Mouse (Mus musculus) hindbrain, embryonic 10.5 days (tissue): ENCODE results near the gene Ss18l2. TPM values are rescaled to one million over a fixed set of nuclear protein-coding genes. Genes with fewer than 3 reads are reported as not detected.

ENCODE experiments used
- DNase-seq: peaks from one replicate; pipeline ENCODE4 v3.0.0-alpha.2; 2017; ENCODE audit warnings: low spot score
- H3K27ac ChIP-seq: fragments of 300-500 bp; sonication (generic); 2 replicates; pipeline ENCODE4 v1.5.1; 2016; ENCODE audit warnings: mild to moderate bottlenecking, moderate library complexity
- H3K27me3 ChIP-seq: fragments of 300-500 bp; sonication (generic); 2 replicates; pipeline ENCODE4 v1.6.1; 2016; ENCODE audit warnings: mild to moderate bottlenecking; ENCODE audit not compliant: poor library complexity, insufficient read depth, severe bottlenecking
- H3K36me3 ChIP-seq: fragments of 300-500 bp; sonication (generic); 2 replicates; pipeline ENCODE4 v1.6.1; 2016; ENCODE audit warnings: mild to moderate bottlenecking, moderate library complexity
- H3K4me1 ChIP-seq: fragments of 300-500 bp; sonication (generic); replicated peaks from 2 replicates; pipeline ENCODE4 v1.6.1; 2016; ENCODE audit warnings: mild to moderate bottlenecking
- H3K4me3 ChIP-seq: fragments of 300-500 bp; sonication (generic); 2 replicates; pipeline ENCODE4 v1.5.1; 2016; ENCODE audit warnings: mild to moderate bottlenecking, moderate library complexity
- H3K9me3 ChIP-seq: fragments of 300-500 bp; sonication (generic); 2 replicates; pipeline ENCODE4 v1.6.1; 2016; ENCODE audit warnings: mild to moderate bottlenecking, moderate library complexity
- WGBS: fragments of 180-500 bp; shearing (Covaris S2); methylation state at CpG from one replicate; pipeline ENCODE4 v1.1.7; 2016; 5-methylcytosine and 5-hydroxymethylcytosine counted together
- polyA plus RNA-seq: library from polyadenylated mRNA; unstranded; fragments of >200 nt; fragmentation: Nextera tagmentation; extraction: Ambion mirVana; gene quantifications from 2 replicates; pipeline ENCODE4 v1.2.1, GENCODE M21; 2016

The Ss18l2 gene
- 103 and 112 TPM in 2 replicates for polyA plus RNA-seq

DNA sequence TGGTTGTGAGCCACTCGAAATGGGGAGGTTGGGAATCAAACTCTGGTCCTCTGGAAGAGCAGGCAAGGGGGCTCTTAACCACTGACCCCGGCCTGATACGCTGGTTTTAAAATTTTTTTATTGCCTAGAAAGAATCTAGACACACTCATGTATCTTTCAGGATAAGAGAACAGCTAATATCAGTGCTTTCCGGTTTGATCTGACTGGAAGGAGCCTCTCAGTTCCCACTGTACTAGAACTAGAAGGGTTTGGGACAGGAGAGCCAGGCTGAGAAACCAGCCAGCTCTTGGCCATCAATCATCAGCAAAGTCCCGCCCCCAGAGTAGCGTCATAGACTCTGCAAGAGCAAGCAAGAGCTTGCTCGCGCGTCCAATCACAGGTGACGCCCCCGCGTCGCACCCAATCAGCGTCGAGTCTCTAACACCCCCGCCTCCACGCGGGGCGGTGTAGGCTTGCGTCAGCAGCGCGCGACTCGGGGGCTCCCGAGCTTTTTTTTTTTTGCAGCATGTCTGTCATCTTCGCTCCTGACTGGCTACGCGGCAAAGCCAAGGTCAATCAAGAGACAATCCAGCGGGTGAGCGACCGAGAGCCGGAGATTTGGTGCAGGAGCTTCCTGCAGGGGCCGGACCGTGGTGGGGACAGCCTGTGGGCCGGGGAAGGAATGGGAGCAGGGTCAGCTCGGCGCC lies at the start of gene Ss18l2:
Ss18l2 (plus strand) TSS at position 432 of the 686 bp plus-strand sequence.
- H3K36me3 ChIP-seq = peaks cover 17% of the 10 kb centered on the region
- H3K4me1 ChIP-seq = peaks cover 34% of the 10 kb centered on the region
- H3K4me3 ChIP-seq = peak within 1 kb of the TSS; percentile 89
- DNase-seq = peak; percentile 99
- WGBS = 5% methylated on average over 37 of the region's 37 CpGs
- H3K9me3 ChIP-seq = no peaks in the 10 kb centered on the region
- H3K27me3 ChIP-seq = peaks cover 8% of the 10 kb centered on the region; the same call in 1 of the 2 replicates
- H3K27ac ChIP-seq = peak within 1 kb of the TSS; percentile 92

DNA sequence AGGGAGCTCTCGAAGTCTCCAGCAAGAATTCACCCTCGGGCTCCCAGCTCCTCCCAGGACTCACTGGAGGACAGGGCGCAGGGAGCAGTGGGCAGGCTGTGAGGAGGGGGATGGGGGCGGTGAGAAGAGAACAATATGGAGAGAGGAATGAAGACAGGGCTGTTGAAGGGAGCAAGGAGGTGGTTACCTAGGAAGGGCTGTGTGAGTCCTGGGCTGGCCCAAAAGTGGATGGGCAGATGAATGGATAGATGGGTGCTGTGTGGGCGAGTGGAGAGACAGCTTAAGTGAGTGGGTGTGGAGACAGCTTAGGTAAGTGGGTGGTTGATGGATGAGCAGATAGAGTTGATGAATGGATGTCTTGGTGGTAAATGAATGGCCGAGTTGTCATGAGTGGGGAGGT lies 46.7 kb upstream of the Ss18l2 start:
- no peak overlapping the region for H3K27ac ChIP-seq
- no peak for DNase-seq
- peaks cover 25% of the 10 kb centered on the region for H3K4me1 ChIP-seq
- H3K4me3 ChIP-seq = no peak overlapping the region
- WGBS = 76% methylated on average over 6 of the region's 6 CpGs
- H3K36me3 ChIP-seq = no peaks in the 10 kb centered on the region
- peaks cover 30% of the 10 kb centered on the region for H3K27me3 ChIP-seq
- H3K9me3 ChIP-seq = no peaks in the 10 kb centered on the region

DNA sequence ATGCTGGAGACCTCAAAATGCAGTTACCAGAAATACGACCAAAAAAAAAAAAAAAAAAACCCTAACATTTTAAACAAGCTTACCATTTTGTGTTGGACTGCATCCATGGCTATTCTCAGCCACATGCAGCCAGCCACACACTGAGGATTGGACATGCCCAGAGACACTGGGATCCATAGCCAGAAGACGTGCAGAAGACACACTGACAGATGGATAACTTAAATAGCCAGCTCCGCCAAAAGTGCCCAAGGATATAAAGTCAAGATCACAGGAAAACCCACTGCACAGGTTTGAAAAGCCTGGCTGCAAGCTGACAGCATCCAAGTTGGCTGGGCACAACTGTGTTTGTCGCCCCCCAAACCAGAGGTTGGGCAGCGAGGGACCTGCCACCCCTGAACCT lies 46.0 kb upstream of the Ss18l2 start:
- H3K4me3 ChIP-seq = no peak overlapping the region
- peaks cover 32% of the 10 kb centered on the region for H3K4me1 ChIP-seq
- no peak overlapping the region for H3K27ac ChIP-seq
- H3K36me3 ChIP-seq = no peaks in the 10 kb centered on the region
- no peak for DNase-seq
- 87% methylated on average over 5 of the region's 5 CpGs for WGBS
- H3K9me3 ChIP-seq = no peaks in the 10 kb centered on the region
- peaks cover 36% of the 10 kb centered on the region for H3K27me3 ChIP-seq

DNA sequence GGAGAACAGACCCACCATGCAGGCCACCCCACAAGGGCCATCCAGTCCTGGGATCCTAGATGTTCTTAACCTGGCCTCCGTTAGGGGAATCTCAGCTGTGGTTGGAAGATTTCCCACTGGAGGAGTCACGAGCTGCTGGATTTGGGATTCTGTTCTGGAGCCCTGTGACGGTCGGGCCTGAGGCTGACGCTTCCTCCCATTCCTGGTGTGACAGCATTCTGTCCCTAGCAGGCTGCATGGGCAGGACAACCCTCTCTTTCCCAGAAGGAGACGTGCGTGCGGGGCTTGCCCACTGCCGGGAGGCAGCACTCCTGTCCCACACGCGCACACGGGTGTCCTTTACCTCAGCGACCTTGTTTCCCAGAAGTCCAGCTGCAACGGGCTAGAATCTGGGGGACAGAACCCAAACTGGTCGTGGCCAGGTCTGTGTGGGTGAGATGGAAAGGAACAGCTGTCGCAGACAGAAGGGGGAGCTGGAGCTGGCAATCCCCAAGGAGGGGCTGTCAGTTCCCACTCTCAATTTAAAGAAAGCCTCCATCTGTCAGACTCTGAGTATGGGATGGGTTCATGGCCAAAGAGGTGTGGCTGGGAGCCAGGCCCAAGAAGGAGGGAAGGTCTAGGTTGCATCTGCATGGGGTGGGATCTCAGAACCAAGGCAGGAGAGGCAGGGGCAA lies 43.0 kb upstream of the Ss18l2 start:
- H3K36me3 ChIP-seq = no peaks in the 10 kb centered on the region
- DNase-seq = peak; percentile 18
- no peak overlapping the region for H3K4me3 ChIP-seq
- H3K4me1 ChIP-seq = peaks cover 62% of the 10 kb centered on the region
- peak overlapping the region; percentile 70 for H3K27ac ChIP-seq
- H3K9me3 ChIP-seq = no peaks in the 10 kb centered on the region
- peaks cover 57% of the 10 kb centered on the region for H3K27me3 ChIP-seq
- 81% methylated on average over 16 of the region's 16 CpGs for WGBS

DNA sequence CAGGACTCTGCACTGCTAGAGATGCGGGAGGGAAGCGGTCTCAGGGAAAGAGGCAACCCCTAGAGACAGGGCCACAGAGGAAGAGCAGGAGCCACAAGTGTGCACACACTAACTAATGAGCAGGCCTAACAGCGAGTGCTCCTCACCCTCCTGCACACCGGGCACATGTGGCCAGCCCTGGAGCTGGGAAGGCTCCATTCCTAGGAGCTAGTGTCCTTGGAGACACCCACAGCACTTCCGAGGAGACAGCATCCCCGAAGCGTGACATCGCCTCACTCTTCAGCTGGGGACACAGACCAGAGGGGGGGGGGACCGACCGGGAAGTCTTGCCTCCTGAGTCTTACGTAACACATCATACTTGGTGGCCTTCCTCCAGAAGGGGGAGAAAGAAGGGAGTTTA lies 42.3 kb upstream of the Ss18l2 start:
- Histone ChIP-seq H3K36me3 (no peaks in the 10 kb centered on the region), H3K4me1 (peaks cover 66% of the 10 kb centered on the region), H3K27ac (no peak overlapping the region), H3K4me3 (no peak overlapping the region), H3K27me3 (peaks cover 57% of the 10 kb centered on the region), H3K9me3 (no peaks in the 10 kb centered on the region)
- 68% methylated on average over 11 of the region's 11 CpGs for WGBS
- no peak for DNase-seq

- Histone ChIP-seq H3K4me1 (peaks cover 69% of the 10 kb centered on the region), H3K36me3 (no peaks in the 10 kb centered on the region), H3K4me3 (peak overlapping the region; percentile 48), H3K27me3 (peaks cover 57% of the 10 kb centered on the region), H3K27ac (peak overlapping the region; percentile 75), H3K9me3 (no peaks in the 10 kb centered on the region)
- 1% methylated on average over 28 of the region's 28 CpGs for WGBS
- peak; percentile 81 for DNase-seq
Observed at GRCm38 (mm10) chr9:121669348-121669791, 40.8 kb upstream of the Ss18l2 start.

- H3K4me3 ChIP-seq = no peak overlapping the region
- peaks cover 47% of the 10 kb centered on the region for H3K27me3 ChIP-seq
- H3K9me3 ChIP-seq = no peaks in the 10 kb centered on the region
- H3K36me3 ChIP-seq = no peaks in the 10 kb centered on the region
- WGBS = 21% methylated on average over 7 of the region's 7 CpGs
- H3K27ac ChIP-seq = peak overlapping the region; percentile 75; the same call in 1 of the 2 replicates
- H3K4me1 ChIP-seq = peaks cover 66% of the 10 kb centered on the region
- peak; percentile 58 for DNase-seq
Observed at GRCm38 (mm10) chr9:121671300-121671699, 38.8 kb upstream of the Ss18l2 start.

DNA sequence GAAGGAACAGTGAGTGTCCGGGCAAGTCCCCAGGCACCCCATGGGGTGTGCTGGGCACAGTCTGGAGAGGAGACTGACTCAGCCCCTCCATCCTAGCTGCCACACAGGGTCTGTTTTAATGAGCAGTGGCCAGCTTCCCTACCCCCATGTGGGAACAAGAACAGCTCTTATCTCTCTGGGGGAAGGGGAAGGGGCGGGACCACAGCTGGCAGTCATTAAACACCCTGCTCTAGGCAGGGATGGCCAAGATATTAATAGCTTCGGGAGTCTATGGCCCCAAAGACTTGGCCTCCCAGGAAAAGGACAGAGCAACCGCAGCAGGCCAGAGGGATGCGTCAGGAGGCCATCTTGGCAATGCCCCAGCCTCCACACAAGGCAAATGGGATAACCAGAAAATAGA lies 37.8 kb upstream of the Ss18l2 start:
- Histone ChIP-seq H3K27me3 (peaks cover 38% of the 10 kb centered on the region), H3K36me3 (no peaks in the 10 kb centered on the region), H3K4me1 (peaks cover 58% of the 10 kb centered on the region), H3K9me3 (no peaks in the 10 kb centered on the region), H3K27ac (peak overlapping the region; percentile 6; the same call in 1 of the 2 replicates), H3K4me3 (no peak overlapping the region)
- 71% methylated on average over 5 of the region's 5 CpGs for WGBS
- DNase-seq = no peak

GRCm38 (mm10) chr9:121673716-121674115 lies 36.4 kb upstream of the Ss18l2 start:
- DNase-seq = no peak
- no peaks in the 10 kb centered on the region for H3K9me3 ChIP-seq
- H3K27me3 ChIP-seq = peaks cover 25% of the 10 kb centered on the region
- 92% methylated on average over 5 of the region's 5 CpGs for WGBS
- no peaks in the 10 kb centered on the region for H3K36me3 ChIP-seq
- H3K4me1 ChIP-seq = peaks cover 46% of the 10 kb centered on the region
- H3K4me3 ChIP-seq = no peak overlapping the region
- H3K27ac ChIP-seq = no peak overlapping the region

DNA sequence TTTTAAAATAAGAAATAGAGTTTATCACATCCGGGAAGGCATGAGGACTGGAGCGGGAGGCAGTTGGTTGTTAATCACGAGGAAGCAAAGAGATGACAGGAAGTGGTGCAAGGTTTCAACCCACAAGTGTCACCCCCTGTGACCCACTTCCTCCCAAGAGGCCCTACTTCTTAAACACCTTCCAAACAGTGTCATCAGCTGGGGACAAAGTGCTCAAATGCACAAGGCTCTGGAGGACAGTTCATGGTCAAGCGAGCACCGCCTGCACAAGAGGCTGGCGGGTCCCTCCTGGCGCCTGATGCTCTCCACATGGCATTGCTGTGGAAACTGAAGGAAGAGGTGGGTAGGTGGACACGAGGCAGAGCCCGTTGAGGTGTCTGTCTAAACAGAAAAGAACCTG lies 35.1 kb upstream of the Ss18l2 start:
- DNase-seq = no peak
- Histone ChIP-seq H3K36me3 (no peaks in the 10 kb centered on the region), H3K27ac (no peak overlapping the region), H3K9me3 (no peaks in the 10 kb centered on the region), H3K4me3 (no peak overlapping the region), H3K27me3 (peaks cover 12% of the 10 kb centered on the region), H3K4me1 (peaks cover 33% of the 10 kb centered on the region)
- 86% methylated on average over 9 of the region's 9 CpGs for WGBS

- no peak overlapping the region for H3K27ac ChIP-seq
- peaks cover 6% of the 10 kb centered on the region; the same call in 1 of the 2 replicates for H3K27me3 ChIP-seq
- H3K4me1 ChIP-seq = peaks cover 27% of the 10 kb centered on the region
- no peaks in the 10 kb centered on the region for H3K9me3 ChIP-seq
- 92% methylated on average over 2 of the region's 2 CpGs for WGBS
- H3K36me3 ChIP-seq = no peaks in the 10 kb centered on the region
- H3K4me3 ChIP-seq = no peak overlapping the region
- no peak for DNase-seq
Observed at GRCm38 (mm10) chr9:121675556-121675955, 34.6 kb upstream of the Ss18l2 start.

DNA sequence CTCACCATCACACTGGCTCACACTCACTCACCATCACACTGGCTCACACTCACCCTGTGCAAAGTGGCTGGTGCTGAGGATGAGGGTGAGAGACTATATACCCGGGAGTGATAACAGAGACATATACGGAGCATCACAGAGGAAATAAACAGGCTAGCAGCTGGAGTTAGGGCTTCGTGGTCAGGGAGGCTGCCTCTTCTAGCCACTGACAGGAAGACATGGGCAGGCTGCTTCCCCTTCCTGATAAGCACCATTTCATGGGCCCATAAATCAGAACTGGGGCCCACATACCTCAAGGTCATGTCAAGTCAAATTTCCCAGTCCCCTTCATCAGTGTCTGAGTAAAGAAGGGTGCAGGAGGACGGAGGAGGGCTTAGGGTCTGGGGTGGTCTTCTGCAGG lies 33.1 kb upstream of the Ss18l2 start:
- H3K4me1 ChIP-seq = peaks cover 12% of the 10 kb centered on the region
- no peak for DNase-seq

GRCm38 (mm10) chr9:121677476-121677875 lies 32.7 kb upstream of the Ss18l2 start:
- 86% methylated on average over 8 of the region's 8 CpGs for WGBS

More for the DNA sequence above, 33.1 kb upstream of the Ss18l2 start:
- Histone ChIP-seq H3K27me3 (no peaks in the 10 kb centered on the region), H3K36me3 (peaks cover 10% of the 10 kb centered on the region), H3K4me3 (no peak overlapping the region), H3K9me3 (no peaks in the 10 kb centered on the region), H3K27ac (no peak overlapping the region)
- 83% methylated on average over 4 of the region's 4 CpGs for WGBS

More at GRCm38 (mm10) chr9:121677476-121677875, 32.7 kb upstream of the Ss18l2 start:
- H3K4me3 ChIP-seq = no peak overlapping the region
- peaks cover 14% of the 10 kb centered on the region for H3K36me3 ChIP-seq
- H3K9me3 ChIP-seq = no peaks in the 10 kb centered on the region
- H3K27me3 ChIP-seq = no peaks in the 10 kb centered on the region
- H3K27ac ChIP-seq = no peak overlapping the region; the same call in 1 of the 2 replicates
- DNase-seq = no peak
- H3K4me1 ChIP-seq = peaks cover 8% of the 10 kb centered on the region
